Mouse (Mus musculus) right cerebral cortex, postnatal 4 days (tissue): Measurements from ENCODE around the gene Abtb2.

Experiments used
- DNase-seq: peaks from one replicate; pipeline ENCODE4 v3.0.0-alpha.2; 2022

The Abtb2 gene

GRCm38 (mm10) chr2:103586423-103586822 is 20.3 kb downstream of the Abtb2 start:
- DNase-seq = no peak

DNA sequence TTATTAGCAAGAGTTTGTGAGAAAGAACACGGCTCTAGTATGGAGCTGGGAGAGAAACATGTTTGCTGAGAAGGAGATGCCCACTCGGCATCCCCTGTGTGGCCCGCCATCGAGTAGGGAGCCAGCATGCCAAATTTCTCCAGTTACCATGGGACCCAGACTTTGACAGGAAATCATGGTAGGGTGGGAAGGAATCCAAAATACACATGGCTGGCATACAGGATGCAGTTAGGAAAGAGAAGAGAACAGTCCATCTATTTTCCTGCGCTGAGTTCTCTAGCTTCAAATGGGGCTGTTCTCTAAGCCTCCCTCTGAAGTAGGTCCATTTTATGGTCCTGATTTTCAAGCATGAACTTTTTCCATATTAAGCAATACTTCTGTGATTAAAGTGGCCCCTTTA is 22.7 kb downstream of the Abtb2 start:
- no peak for DNase-seq

DNA sequence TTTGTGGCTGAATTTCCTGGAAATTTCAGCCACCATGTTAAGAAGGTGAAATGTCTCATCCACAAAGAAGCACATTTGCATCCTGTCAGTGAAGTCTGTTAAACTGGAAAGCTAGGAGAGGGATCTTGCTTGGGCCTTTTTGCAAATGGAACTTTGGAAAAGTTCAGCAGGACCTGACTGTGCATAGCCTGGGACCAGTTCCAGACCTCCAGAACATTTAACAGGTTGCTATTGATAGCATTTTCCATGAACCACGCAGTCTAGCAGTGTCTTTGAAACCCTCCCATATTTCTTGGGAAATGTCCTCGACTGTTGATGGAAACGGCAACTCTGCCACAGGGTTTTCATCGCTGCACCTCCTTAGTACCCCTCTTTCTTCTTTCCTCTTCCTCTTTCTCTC is 23.3 kb downstream of the Abtb2 start:
- no peak for DNase-seq

GRCm38 (mm10) chr2:103590645-103591044 is 24.5 kb downstream of the Abtb2 start:
- DNase-seq = no peak

DNA sequence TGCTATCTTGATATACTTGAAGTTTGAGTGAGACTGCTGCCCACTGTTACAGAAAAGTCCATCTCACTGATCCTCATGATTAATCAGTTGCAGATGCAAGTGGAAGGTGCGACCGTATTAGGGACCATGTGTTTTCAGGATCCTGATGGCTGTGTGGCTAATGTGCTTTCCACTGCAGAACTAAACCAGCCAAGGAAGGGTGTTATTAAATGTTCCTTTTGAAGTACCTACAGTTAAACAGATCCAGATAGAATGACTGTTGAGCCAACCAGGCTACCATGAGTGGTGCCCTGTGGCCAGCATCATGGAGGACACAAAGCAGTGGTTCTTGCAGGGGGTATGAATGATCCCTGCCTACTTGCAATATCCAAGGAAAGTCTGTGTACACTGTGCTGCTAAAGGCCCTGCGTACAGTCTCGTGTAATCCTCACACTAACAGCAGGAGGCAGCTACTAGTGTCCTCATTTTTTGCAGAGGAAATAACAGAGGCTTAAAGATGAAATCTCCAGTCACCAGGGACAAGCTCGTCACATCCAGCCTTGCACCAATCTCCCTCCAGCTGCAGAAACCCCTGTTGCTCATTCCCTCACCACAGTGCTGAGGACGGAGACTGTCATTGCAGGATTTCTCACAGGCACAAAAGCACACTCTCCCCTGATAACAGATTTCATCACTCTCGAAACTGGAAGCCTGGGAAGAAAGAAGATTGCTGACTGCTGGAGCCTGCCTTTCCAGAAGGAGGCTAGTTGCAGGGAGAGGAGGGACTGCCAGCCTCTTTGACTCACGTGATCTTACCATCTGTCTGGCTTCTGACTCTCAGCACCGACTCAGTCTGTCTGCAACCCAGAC is 25.9 kb downstream of the Abtb2 start:
- DNase-seq = peak; percentile 23

DNA sequence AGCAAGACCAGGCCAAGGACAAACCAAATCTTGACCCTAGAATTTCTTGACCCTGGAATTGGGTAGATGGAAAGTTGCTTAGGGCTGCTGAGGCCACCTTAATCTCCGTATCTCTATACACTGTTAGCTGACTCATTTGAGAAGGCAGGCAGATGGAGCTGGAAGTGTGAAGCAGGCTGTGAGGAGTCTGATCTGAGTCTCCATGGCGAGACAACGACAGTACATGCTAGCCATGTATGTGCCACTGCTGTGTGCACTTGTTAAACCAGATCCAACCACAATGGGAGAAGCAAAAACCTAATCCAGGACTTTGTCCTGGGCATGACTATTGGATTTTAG is 26.4 kb downstream of the Abtb2 start:
- no peak for DNase-seq

DNA sequence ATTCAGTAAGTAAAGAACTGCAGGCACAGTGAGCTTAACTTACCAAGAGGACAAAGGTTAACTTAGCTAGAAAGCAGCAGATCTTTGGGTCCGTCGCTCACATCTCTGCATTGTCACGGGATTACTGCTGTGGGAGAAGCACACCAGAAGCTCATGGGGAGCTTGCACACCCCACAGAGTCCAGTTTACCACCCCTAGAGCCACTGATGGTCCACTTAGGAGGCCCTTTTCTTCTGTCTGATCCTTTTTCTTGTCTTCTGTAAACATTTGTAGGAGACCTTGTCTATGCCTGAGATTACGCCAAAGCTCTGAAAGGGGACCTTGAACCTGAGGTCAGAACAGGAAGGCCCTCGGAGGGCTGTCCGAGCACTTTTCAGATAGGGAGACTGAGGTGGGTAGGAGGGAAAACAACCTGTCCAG is 28.5 kb downstream of the Abtb2 start:
- DNase-seq = no peak

- DNase-seq = no peak
Measured at GRCm38 (mm10) chr2:103595028-103595651, 29.0 kb downstream of the Abtb2 start.

- DNase-seq = no peak
Measured at GRCm38 (mm10) chr2:103599296-103599695, 33.2 kb downstream of the Abtb2 start.

DNA sequence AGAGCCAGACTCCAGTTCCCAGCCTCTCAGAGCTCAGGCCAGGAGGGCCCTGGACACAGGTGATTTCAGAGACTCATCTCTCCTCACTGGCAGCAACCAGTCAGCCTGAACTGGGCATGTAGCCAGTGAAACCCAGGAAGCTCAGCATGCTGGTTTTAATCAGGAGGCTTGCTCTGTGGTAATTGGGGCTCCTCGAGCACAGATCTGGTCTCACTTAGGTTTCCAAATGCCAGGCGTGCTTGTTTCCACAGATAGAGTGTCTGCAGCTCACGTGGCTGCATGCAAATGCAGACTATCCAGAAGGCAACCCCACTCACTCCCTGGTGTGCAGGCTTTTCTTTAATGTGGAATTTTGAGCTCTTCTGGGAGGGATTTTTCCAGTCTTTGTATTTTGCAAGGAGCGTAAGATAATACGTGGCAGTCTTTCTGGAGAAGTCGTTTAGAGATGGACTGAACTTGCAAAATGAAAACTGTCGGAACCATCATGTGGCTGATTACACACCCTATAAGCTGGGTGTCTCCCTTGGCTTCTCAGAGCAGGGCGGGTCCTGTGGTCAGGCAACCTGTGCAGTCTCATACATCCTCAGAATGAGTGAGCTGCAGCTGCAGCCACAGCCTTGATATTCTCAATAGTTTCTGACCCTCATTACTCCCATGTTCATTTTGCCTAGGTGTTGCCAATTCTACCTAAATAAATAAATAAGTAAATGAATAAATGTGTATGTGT is 34.2 kb downstream of the Abtb2 start:
- DNase-seq = peak; percentile 52

DNA sequence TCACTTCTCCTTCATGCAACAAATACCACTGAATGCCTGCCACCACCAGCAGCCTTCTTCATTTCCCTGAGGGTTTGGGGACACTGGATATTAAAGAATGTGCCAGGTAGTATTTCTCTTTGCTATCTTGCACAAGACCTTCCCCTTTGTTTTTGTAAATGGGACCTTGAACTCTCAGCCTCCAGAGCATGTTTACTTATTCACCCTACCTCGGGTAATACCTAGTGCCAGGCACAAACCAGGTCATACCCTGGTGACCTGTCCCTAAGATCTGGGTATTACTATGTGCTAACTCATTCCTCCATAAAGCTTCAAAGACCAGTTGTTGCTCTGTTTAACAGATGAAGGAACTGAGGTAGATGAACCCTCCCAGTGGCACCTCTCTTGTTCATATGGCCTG is 35.0 kb downstream of the Abtb2 start:
- DNase-seq = no peak

DNA sequence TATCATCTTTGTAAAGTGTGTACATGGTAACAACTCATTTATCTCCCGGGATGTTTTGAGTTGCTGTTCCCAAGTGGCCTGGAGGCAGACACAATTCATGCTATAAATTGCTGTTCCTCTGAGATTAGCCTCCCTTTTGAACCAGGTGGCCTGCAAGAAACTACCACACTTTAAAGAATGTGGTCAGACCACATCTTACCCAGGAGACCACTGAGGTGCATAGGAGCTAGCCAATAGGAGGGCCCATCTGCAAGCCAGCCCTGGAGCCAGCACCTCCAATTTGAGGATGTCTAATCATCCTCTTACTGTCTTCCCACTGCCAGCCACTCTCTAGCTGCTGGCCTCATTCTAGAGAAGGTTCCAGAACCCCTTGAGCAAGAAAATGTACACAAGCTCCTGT is 35.4 kb downstream of the Abtb2 start:
- no peak for DNase-seq

DNA sequence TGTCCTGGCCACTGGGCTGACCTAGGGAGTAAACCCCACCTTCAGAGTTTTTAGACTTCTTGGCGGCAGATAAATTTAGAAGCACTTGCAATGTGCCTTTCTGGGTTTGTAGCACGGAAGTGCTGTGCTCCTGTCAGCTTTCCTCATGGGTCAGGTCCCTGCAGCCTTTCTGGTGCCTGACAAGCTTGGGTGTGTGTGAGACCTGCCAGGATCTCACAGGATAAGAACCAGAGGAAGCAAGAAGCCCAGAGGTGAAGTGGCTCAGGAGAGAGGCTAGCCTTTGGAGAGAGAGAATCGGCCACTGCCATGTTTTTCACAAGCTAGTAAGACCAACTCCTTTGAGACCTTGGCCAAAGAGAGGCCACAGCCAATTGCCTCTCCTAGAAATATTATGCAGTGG is 37.1 kb downstream of the Abtb2 start:
- no peak for DNase-seq

DNA sequence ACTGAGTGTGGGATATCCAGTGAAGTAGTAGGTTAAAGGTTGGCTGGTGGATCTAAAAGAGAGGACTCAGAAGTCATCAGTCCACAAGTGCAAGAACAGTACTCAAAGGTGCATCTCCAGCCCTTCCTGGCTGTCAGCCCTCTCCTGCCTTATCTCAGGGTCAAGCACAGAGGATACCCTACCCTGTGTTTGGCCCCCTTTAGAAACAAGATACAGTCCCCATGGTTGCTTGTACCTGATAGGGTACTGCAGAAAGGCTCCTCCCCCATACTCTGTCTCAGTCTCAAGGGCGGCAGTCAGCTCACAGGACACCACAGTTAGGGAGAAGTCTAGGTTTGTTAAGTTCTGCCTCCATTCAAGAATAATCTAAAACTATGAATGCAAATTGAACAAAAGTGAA is 37.8 kb downstream of the Abtb2 start:
- no peak for DNase-seq

GRCm38 (mm10) chr2:103605805-103606498 is 39.8 kb downstream of the Abtb2 start:
- DNase-seq = no peak

DNA sequence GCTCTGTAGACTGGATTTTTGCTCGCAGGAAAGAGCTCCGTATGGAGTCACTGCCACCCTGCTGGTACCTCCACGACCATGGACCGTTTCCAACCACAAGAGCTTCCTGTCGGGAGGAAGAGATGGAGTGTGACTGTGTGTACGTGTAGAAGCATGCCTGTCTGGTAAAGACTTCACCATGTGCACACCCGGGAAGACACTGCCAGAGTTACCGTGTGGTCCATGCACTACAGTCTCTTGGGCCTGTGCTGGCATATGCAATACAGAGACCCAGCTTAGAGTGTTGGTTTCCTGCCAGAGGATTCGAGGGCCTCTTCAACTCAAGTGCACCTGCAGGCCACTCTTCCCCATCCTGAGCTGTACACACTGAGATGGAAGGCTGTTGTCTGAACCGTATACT is 41.8 kb downstream of the Abtb2 start:
- DNase-seq = no peak

GRCm38 (mm10) chr2:103608947-103609346 is 42.8 kb downstream of the Abtb2 start:
- no peak for DNase-seq

GRCm38 (mm10) chr2:103609499-103609898 is 43.4 kb downstream of the Abtb2 start:
- DNase-seq = no peak

DNA sequence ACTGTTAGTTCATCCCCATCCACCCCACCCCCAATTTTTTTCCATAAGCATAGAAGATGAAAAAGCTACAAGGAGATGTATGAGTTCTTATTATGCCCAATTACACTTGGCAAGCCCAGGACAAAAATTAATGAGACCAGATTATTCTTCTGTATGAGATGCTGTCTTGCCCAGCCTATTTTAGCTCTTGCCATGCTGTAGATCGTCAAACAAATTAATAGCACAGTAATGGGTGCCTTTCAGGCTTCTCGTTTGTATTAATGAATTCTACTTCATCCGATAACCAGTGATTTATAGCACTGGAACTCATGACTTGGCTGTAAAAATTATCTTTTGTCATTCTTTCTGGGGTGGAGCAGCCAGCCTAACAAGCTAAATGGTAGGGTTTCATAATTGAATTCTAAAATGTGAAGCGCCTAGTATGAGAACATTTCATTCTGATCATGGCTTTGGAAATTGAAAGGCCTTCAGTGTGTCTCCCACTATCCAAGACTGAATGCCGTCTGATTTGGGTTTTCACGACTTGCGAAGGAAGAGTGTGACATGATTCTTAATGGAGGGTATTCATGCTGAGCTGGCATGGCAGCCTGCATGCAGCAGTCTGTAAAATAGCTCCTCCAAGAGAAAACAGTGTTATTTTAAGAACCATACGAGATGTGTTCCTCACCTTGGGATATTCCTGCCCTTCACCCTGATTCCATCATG is 44.9 kb downstream of the Abtb2 start:
- no peak for DNase-seq

DNA sequence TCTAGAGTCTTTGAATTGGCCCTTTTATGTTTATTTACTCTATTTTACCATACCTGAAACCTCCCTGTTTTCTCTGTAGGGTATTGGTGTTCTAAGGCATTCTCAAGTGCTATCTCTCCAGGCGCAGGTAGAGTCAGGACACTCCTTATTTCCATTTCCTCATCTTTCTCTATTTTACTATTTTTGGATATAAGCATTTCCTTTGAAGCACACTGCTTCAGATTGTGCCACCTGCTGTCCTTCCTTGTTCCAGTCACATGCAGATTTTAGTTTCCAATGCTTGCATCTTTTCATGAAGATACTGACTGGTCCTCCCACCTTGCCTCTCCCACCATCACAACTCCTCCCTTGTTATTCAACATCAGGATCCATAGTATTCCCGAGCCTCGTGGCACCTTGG is 47.8 kb downstream of the Abtb2 start:
- DNase-seq = no peak

- no peak for DNase-seq
Measured at GRCm38 (mm10) chr2:103615028-103615427, 48.9 kb downstream of the Abtb2 start.

- no peak for DNase-seq
Measured at GRCm38 (mm10) chr2:103618407-103618806, 52.3 kb downstream of the Abtb2 start.

DNA sequence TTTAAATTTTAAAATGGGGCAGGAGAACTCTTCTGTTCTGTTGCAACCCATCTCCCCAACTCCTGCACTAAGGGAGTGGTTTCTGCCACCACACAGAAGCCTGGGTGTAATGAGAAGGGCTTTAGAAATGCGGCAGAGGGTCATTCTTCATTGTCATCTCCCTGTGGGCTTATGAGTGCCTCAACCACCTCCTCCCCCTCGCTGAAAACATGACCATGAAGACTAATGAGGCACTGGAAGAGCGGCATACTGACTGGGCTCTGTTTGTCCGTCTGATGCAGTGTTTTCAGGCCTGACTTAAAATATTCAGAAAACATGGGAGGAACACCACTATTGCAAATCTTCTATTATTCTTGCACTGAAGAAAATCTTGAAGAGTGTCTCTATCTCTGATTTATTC is 56.8 kb downstream of the Abtb2 start:
- DNase-seq = no peak
